Mouse (Mus musculus): ENCODE measurements around the gene Gm20538.

Gm20538 gene

DNA sequence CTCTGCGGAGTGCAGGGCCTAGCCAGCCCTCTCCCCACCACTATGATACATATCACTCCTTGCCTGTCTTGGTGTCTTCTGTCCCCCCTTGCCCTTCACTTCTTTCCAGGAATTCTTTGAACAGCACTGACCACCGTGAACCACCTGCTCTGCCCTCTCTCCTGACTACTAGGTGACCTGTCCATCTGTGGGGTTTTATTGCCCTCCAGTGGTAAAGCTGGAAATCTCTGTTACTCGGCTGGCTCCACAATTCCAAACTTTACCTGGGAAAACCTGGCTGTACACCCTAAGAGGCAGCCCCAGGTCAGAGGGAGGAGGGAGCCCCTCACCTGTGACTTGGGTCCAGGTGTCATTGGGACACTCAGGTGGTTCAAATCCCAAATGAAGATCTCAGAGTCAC lies 17.3 kb downstream of the Gm20538 start:
- in situ Hi-C loops (cut with MboI; ENCODE audit: low sequenced_read_pairs): no loop called here

DNA sequence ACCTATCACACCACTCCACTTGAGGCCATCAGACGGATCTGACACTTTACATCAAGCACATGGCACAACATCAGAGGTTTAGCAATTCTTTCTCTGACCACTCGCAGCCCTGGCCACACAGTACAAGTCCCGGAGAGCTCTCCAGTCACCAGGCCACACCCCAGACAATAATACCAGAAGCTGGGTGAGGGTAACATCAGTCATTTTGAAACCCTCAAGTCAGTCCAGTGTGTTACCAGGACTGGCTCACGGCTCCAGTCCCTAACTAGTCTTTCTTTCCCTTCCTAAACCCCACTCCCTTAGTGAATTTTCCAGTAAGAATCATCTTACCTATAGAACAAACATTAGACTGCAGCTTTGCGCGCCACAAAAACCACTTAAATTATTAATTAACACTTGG lies 22.6 kb downstream of the Gm20538 start:
- in situ Hi-C loops (cut with MboI; ENCODE audit: low sequenced_read_pairs): no loop called here

DNA sequence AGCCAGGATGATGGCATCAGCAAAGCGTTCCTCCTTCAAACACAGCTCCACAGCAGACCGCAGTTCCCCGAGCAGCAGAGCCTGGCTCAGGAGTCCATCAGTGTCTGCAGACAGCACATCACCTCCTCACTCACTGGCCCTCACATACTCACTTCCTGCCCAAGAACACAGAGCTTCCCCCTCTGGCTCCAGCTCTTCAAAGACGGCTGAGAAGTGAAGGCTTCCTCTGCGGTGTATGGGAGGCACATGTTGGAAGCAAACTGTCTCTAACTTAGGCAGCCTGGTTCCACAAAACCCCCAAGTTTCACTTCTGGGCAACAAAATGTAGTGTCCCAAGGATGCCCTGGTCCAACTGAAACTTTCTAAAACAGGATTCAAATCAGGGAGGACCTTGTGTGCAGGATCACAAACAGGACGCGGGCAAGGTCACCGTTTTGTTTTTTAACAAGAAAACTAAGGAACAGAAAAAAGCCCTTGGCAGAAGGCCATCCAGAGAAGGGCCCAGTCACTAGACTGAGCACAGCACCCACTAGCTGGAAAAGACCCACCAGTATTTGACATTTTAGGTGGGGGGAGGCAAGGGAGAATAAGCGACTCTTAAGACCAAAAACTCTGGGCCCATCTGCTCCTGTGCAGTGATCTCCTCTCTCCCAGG lies 27.0 kb downstream of the Gm20538 start:
- in situ Hi-C loops (cut with MboI; ENCODE audit: low sequenced_read_pairs): no loop called here

DNA sequence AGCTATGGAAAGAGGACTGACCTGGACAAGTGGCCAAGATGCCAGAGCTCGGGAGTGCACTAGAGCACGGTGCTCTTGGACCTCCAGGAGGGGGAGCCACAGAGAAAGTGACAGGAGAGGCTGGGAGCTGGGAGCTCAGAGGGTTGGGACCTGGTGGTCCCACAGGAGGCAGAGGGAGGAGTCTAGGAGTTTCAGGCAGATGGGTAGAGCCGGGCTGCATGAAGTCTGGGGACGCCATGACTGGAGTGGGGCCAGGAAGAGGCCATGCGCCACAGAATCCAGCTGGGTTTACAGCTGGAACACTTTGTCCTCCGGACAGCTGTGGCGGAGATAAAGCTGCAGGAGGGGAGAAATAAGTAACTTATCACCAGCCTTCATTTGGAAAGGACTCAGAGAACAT lies 33.5 kb downstream of the Gm20538 start:
- in situ Hi-C loops (cut with MboI; ENCODE audit: low sequenced_read_pairs): no loop called here

DNA sequence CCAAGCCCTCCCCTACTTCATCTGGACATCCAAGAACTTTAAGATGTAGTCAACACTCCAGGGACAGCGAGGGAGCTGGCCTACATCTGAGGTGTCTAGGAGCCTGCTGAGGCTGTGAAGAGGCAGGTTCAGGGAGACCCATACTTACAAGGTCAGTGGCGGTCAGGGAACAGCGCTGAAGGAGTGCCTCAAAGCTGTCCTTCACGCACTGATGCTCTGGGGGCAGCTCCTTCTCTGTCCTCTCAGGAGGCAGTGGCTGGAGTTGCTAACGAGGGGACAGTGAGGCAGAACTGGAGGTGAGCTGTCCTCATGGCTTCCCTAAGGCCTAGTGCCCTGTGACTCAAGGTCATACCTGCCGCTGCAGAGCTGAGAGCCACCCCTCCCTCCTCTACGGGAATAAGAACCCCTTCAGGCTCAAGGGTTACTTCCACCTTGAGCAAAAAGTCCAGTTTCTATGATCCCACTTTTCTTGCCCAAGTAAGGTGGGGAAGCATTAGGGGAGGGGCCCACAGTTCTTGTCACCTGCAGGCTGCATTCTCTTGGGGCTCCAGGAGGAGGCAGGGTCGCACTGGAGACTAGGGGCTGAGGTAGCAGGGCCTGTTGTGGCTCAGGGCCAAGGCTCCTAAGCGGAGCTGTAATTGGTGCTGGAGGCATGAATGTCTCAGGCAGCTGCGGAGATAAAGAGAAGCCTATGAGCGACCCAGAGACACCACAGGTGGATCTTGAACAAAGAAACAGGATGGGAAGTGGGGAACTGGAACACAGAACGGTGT lies 34.4 kb downstream of the Gm20538 start:
- in situ Hi-C loops (cut with MboI; ENCODE audit: low sequenced_read_pairs): no loop called here

DNA sequence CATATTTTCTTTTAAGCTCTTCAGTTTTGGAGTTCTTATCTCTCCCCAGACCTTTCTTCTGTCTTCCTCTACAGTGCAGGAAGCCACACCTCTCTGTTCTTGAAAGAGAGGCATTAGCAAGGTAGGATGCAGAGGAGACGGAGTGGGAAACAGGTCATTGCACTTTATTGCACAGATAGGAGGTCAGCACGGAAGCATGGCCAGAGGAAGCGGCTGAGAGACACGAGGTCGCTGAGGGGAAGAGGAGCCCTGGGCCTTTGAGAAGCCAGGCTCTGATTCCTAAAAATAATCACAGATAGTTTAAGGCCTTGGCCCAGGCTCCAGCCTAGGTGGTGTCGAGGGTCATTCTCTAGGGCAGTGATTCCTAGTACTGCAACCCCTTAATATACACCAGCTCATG lies 36.9 kb downstream of the Gm20538 start:
- in situ Hi-C loops (cut with MboI; ENCODE audit: low sequenced_read_pairs): no loop called here

DNA sequence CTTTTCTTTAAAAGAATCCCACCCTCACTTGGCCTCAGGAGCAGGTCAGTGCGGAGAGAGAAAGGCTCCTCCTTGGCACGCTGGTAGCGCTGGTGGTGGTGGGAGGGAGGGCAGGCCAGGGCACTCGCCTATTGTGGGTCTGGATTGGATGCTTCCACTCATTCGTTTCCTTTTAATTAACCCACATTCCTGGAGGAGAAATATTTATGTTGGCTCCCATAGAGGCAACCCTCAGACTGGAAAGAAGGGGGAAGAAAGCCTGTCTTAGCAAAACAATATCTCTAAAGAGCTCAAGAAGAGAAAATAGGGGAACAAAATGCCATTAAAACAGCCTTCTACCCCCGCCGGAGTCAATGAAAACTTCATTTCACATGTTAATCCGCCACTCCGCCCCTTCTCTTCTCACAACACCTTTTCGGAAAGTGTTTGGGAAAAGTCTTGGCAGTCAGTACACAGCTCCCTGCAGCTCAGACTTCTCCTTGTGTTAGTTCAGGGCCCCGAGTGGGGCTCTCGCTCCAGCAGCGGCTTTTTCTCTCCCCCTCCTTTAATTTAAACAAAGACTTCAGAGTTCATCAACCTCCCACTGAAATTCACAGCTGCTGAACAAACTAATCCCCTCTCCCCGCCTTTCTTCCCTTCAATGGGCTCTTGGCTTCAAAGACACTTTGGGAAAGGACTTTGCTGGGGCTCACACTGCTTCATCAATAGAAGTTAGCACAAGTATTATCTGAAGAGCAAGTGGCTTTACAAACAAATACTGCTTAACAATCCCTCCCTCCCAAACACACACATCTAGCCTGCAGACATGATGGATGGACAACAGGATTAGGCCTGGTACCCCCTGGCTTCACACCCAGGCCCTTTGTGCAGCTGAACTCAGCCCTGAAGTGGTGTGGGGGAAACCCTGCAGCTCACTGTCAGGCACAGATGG lies 37.8 kb downstream of the Gm20538 start:
- in situ Hi-C loops (cut with MboI; ENCODE audit: low sequenced_read_pairs): no loop called here

DNA sequence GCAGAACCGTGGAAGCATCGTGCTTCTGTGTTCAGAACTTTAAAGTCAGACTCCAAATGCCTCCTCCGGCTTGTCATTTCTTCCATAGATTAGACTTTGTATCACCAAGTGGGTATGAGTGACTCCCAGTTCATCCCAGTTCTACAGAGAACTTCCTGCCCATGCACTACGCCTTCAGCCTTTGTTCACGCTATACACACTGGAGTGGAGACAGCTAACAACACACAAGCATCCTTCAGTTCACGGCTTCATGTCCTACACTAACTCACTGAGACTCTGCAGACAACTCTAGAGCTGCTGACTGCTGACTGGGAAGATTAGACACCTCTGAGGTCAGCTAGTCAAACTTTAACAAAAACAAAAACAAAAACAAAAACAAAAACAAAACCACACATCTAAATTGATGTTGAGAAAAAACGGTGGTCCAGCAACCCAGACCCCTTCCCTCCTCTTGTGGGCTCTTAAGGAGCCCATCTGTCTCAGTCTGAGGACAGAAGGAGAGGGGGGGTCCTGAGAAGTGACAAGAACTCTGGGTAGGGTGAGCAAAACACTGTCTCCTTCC lies 38.6 kb downstream of the Gm20538 start:
- in situ Hi-C loops (cut with MboI; ENCODE audit: low sequenced_read_pairs): no loop called here

DNA sequence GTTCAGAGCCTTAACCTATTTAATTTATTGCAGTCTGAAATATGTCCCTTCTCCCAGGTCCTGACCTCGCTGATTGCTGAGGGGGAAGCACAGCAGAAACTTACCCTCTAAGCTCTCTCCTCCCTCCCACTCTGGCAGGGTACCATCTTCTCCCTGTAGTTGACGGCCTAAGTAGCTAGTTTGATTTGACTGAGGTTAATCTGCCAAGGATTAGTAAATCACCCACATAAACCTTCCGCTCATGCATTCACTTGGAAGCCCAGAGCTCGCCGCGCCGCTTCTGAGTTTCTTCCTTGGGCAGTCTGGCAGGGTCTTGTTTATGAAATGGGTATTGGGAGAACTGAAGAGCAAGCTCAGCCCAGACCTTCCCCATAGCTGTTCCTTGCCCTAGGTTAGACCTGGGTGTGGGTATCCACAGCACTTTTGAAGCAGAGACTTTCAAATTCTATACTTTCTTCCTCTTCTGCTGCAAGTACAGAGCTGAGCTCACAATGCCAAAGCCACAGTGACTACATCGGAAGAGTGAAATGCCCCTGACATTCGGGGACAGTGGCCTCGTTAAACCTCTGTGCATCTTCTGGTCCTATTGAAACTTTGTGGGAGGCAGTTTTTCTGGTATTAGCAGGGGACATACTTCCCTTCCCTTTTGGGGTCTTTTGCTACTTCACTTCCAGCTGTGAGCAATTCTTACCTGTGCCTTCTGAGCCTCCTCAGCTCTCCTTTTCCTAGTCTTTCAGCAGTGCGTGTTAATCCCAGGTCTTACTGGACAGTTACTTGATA lies 39.4 kb downstream of the Gm20538 start:
- in situ Hi-C loops (cut with MboI; ENCODE audit: low sequenced_read_pairs): no loop called here

DNA sequence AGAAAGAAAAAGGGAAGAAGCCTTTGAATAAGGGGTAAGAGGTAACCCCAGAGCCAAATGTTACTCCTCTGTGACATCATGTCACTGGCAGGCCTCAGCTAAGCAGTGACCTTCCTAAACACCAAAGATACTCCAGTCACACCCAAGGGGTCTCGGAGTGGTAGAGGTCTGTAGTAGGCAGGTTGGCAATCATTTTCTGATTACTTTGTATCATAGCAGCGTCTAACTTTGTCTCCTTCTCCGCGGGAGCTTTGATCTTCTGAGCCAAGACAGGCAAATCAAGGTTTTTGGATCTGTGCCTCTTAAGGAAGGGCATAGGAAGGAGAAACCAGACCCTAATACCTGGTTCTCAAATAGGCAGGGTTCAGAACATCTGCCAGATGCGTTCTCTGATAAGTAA lies 40.0 kb downstream of the Gm20538 start:
- in situ Hi-C loops (cut with MboI; ENCODE audit: low sequenced_read_pairs): no loop called here

DNA sequence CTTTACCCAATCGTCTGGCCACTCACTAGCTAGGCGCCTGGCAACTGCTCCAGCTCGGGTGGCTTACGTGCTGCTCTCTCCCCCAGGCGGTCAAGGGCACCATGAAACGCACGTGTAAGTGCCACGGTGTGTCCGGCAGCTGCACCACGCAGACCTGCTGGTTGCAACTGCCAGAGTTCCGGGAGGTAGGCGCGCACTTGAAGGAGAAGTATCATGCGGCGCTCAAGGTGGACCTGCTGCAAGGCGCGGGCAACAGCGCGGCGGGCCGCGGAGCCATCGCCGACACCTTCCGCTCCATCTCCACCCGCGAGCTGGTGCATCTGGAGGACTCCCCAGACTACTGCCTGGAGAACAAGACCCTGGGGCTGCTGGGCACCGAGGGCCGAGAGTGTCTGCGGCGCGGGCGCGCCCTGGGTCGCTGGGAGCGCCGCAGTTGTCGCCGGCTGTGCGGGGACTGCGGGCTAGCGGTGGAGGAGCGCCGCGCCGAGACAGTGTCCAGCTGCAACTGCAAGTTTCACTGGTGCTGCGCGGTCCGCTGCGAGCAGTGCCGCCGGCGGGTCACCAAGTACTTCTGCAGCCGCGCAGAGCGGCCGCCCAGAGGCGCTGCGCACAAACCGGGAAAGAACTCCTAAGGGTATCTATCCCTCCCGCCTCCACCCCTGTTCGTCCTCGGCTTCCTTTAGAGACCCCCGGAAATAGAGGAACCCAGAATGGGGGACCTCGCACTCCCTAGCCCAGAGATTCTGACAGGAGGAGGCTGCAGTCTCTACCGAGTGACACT lies 41.0 kb downstream of the Gm20538 start:
- in situ Hi-C loops (cut with MboI; ENCODE audit: low sequenced_read_pairs): no loop called here

DNA sequence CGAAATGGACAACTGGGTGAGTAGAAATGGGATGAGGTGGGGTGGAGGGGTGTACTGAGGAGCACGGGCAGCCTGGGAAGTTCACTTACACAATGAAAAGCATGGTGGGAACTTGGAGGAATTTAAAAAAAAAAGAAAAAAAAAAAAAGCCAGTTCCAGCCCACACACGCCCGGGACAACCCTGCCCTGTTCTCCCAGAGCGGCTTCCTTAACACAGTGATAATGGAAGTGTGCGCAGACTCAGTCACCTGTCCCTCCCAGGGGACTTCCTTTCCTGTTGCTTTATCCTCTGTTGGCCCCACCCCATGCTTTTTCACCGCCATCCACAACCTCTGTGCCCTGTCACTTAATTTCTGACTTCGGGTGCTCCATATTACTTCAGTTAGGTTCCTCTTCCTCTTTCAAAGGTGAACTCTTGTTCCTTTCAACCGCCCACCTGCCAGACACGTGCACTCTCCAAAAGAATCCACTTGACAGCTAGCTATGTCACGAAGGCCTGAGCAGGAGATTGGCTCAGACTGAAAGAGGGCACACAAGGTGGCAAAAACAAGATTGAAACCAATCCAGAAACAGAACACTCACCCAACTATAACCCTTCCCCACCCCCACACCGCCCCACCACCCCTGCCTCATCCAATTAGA lies 42.0 kb downstream of the Gm20538 start:
- in situ Hi-C loops (cut with MboI; ENCODE audit: low sequenced_read_pairs): no loop called here

DNA sequence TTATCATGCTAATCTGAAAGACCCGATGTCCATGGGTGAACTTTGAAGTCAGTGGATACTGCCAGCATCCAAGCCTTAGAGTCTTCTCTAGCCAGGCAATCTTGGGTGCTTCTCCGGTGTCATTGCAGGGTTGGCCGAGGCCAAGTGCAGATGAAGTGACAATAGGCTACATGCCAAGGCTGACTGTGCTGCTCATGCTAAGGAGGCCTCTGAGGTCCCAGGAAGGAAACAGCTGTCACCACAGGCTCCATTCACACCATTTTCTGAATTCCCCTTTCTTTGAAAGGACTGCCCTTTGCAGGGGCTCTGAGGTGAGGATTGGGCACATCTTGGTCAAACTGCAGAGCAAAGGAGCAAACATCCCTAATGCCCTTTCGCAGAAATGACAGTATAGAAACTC lies 49.9 kb downstream of the Gm20538 start:
- in situ Hi-C loops (cut with MboI; ENCODE audit: low sequenced_read_pairs): no loop called here

DNA sequence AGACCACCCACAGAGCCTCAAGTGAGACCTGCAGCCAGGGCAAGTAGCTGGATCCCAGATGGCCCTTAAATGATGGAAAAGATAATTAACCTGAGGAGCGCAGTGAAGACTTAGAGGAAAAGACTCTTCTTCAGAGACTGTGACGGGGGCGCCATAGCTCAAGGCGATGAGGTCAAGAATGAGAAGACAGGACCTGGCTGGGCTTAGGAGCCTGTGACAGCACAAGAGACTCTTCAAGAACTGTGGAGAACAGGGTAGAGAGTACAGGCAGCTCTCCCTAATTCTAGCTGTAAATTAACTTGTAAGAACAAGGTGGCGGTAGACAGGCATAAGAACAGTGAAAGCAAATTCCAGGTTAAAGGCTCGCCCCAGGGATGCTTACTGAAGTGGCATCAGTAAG lies 50.7 kb downstream of the Gm20538 start:
- in situ Hi-C loops (cut with MboI; ENCODE audit: low sequenced_read_pairs): no loop called here

DNA sequence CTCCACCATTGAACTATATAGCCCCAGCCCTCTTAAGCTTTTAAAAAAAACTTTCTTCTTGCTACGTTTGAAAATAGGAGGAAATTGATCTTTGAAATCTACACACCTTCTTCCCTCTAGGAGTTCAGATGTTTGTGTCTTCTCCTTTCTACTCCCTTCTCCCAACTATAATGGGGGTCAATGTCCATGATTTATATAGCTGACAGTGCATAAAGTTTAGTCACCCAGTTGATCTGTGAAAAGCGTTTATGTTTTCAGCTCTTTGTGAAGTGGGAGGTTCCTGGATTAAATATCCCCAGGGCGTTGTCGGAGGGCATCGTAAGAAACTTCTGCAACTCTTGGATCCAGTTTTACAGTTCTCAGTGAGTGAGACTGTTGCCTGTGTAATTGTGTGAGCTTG lies 52.4 kb downstream of the Gm20538 start:
- in situ Hi-C loops (cut with MboI; ENCODE audit: low sequenced_read_pairs): no loop called here

DNA sequence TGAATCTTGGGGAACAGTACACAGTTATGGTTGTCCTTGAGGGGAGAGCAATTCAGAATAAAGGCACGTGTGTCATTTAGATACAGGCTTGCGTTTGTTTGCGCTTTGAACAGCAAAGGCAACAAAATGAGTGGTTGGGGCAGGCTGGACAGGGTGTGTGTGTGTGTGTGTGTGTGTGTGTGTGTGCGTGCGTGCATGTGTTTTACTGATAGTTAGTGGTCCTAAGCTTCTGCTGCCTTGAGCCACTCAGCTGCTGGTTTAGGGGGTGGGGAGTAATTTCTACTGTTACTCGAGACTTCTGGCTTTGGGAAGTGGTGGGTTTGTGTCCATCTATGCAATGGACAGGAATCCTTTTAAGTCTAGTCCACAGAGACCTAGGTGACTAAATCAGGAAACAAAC lies 53.7 kb downstream of the Gm20538 start:
- in situ Hi-C loops (cut with MboI; ENCODE audit: low sequenced_read_pairs): no loop called here

DNA sequence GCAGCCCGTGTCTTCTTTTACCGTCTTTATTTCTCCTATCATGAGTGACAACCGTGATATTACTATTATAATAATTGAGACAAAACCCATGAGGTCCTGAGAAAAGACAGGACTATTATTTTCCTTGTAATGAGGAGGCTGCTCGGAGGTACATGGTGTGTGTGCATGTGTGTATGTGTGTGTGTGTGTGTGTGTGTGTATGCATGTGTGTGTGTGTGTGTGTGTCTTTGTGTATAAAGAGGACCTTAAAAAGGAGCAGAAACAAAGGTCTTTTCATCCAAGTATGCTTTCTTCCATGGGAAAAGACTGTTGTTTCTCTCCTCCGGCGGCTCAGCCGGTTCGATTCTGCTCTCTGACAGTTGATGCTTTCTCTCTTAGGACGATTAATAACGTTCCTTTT lies 55.7 kb downstream of the Gm20538 start:
- in situ Hi-C loops (cut with MboI; ENCODE audit: low sequenced_read_pairs): no loop called here

DNA sequence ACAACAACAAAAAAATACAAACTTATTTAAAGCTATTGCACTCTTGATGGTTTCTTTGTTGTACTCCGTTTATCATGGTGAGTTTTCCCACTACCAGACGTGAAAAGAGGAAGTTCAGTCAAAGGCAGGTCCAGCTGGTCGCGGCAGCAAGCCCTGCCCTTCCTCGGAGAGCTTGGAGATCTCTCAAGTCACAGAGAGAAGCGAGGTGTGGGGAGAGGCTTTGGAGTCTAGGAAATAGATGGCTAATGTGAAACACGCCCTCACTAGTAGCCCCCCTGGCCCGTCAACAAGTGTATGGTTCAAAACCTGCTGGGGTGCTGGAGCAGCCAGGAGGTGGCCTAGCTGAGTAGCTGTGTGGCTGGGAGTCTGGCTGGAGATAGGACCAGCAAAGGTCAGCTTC lies 56.1 kb downstream of the Gm20538 start:
- in situ Hi-C loops (cut with MboI; ENCODE audit: low sequenced_read_pairs): no loop called here
